Mouse (Mus musculus) left cerebral cortex, adult 2 months (tissue): ENCODE measurements at regions not wholly inside any gene's neighbourhood (a gene's known extent, or its start where the extent isn't known, plus 50 kb on each side); places are given as distances from the start of the nearest gene placed in this dataset.

ENCODE experiments used
- DNase-seq, 2 experiments: peaks; one replicate each; pipeline ENCODE4 v3.0.0; 2021 to 2022; ENCODE audit warnings: low spot score in 2 of 2, mixed read lengths in 1 of 2; ENCODE audit errors: extremely low spot score in 1 of 2
- H3K27ac ChIP-seq: fragments of 200-600 bp; 2 replicates; pipeline ENCODE4 v1.8.1; 2022
- H3K4me3 ChIP-seq: fragments of 200-600 bp; 2 replicates; pipeline ENCODE4 v1.8.1; 2022
- CTCF ChIP-seq: fragments of 200-600 bp; IDR thresholded peaks from 2 replicates; pipeline ENCODE4 v1.8.1; 2022; ENCODE audit warnings: antibody characterized with exemption, mild to moderate bottlenecking, moderate library complexity
- intact Hi-C: fragments of 180-260 bp; cut with DNase I; formaldehyde crosslinking; loops from one replicate; pipeline ENCODE4 v1.15.1; 2025

GRCm38 (mm10) chr13:47910531-47910910, 350.5 kb upstream of the Id4 start:
- intact Hi-C loops = no loop called here
- no peak for DNase-seq
- no peak overlapping the region for H3K4me3 ChIP-seq
- no peak overlapping the region for H3K27ac ChIP-seq
- TF ChIP-seq CTCF = no peak

- intact Hi-C loops = no loop called here
- peak; percentile 33 to 64 for DNase-seq
- no peak overlapping the region for H3K27ac ChIP-seq
- H3K4me3 ChIP-seq = no peak overlapping the region
- TF ChIP-seq CTCF = no peak; the same call in 1 of the 2 replicates
Observed at GRCm38 (mm10) chr13:47916456-47916855, 344.6 kb upstream of the Id4 start.

- DNase-seq = no peak
Observed at GRCm38 (mm10) chr13:47917370-47917769, 343.7 kb upstream of the Id4 start.

GRCm38 (mm10) chr13:47921044-47921443, 340.0 kb upstream of the Id4 start:
- Histone ChIP-seq H3K4me3 (no peak overlapping the region), H3K27ac (no peak overlapping the region)
- intact Hi-C loops = no loop called here
- TF ChIP-seq CTCF = no peak
- no peak for DNase-seq

More at GRCm38 (mm10) chr13:47917370-47917769, 343.7 kb upstream of the Id4 start:
- Histone ChIP-seq H3K4me3 (no peak overlapping the region), H3K27ac (no peak overlapping the region)
- intact Hi-C loops = no loop called here
- peak; percentile 33 for TF ChIP-seq CTCF

- Histone ChIP-seq H3K4me3 (no peak overlapping the region), H3K27ac (no peak overlapping the region)
- TF ChIP-seq CTCF = no peak
- DNase-seq = no peak
- intact Hi-C loops = no loop called here
Observed at GRCm38 (mm10) chr13:47940696-47941095, 320.3 kb upstream of the Id4 start.

GRCm38 (mm10) chr13:47942368-47942787, 318.6 kb upstream of the Id4 start:
- H3K27ac ChIP-seq = no peak overlapping the region
- peak; percentile 12 to 25 for DNase-seq
- H3K4me3 ChIP-seq = no peak overlapping the region
- no peak for TF ChIP-seq CTCF
- intact Hi-C loops = no loop called here

- no peak for DNase-seq
- intact Hi-C loops = no loop called here
- Histone ChIP-seq H3K4me3 (no peak overlapping the region), H3K27ac (no peak overlapping the region)
- no peak for TF ChIP-seq CTCF
Observed at GRCm38 (mm10) chr13:47943645-47944044, 317.4 kb upstream of the Id4 start.

GRCm38 (mm10) chr13:47948098-47948865, 312.7 kb upstream of the Id4 start:
- no peak for TF ChIP-seq CTCF
- intact Hi-C loops = no loop called here
- H3K27ac ChIP-seq = no peak overlapping the region
- no peak for DNase-seq
- no peak overlapping the region for H3K4me3 ChIP-seq

GRCm38 (mm10) chr13:47950456-47950855, 310.6 kb upstream of the Id4 start:
- intact Hi-C loops = no loop called here
- DNase-seq = no peak
- no peak for TF ChIP-seq CTCF
- no peak overlapping the region for H3K4me3 ChIP-seq
- no peak overlapping the region for H3K27ac ChIP-seq

- intact Hi-C loops = no loop called here
- DNase-seq = peak in 1 of 2 experiments; percentile 11
- TF ChIP-seq CTCF = no peak
- Histone ChIP-seq H3K4me3 (no peak overlapping the region), H3K27ac (no peak overlapping the region)
Observed at GRCm38 (mm10) chr13:47951043-47951442, 310.0 kb upstream of the Id4 start.

GRCm38 (mm10) chr13:47952946-47953345, 308.1 kb upstream of the Id4 start:
- no peak for DNase-seq
- H3K27ac ChIP-seq = no peak overlapping the region
- intact Hi-C loops = no loop called here
- H3K4me3 ChIP-seq = no peak overlapping the region
- no peak for TF ChIP-seq CTCF

- no peak overlapping the region for H3K4me3 ChIP-seq
Observed at GRCm38 (mm10) chr13:47953776-47954175, 307.3 kb upstream of the Id4 start.

GRCm38 (mm10) chr13:47955504-47955903, 305.5 kb upstream of the Id4 start:
- intact Hi-C loops = no loop called here
- no peak for DNase-seq
- Histone ChIP-seq H3K4me3 (no peak overlapping the region), H3K27ac (no peak overlapping the region)
- TF ChIP-seq CTCF = no peak

More at GRCm38 (mm10) chr13:47953776-47954175, 307.3 kb upstream of the Id4 start:
- DNase-seq = no peak
- intact Hi-C loops = no loop called here
- no peak for TF ChIP-seq CTCF
- H3K27ac ChIP-seq = no peak overlapping the region
